ENCODE assay signal across 8 mouse cellular contexts in genomic region chr5:115193669-115194625, GRCm38 (mm10). TPM values are rescaled to one million over a fixed set of nuclear protein-coding genes. Genes with fewer than 3 reads are reported as not detected.
DNase-seq lines count a peak whose midpoint lies in the region; ATAC-seq lines count a peak whose summit lies in the region.

Gene Cabp1 (minus strand): TSS chr5:115194381.

- peaks cover 14% of the 10 kb centered on the region for H3K4me1 ChIP-seq in embryonic facial prominence, embryonic 14.5 days (ENCODE audit: control insufficient read depth, insufficient read depth, low read length)
- peaks cover 55% of the 10 kb centered on the region for H3K4me1 ChIP-seq in limb, embryonic 10.5 days
- H3K4me1 ChIP-seq in midbrain, embryonic 10.5 days = peaks cover 34% of the 10 kb centered on the region

- peak; percentile 73 to 74 for DNase-seq in adrenal gland, adult (ENCODE audit: inconsistent age in 2 of 2, low spot score in 1 of 2)
- no peak for DNase-seq in adrenal gland, postnatal 4 days (ENCODE audit: low spot score in 2 of 2)
- DNase-seq in adrenal gland, postnatal 14 days = peak; percentile 64
- peak; percentile 61 for DNase-seq in embryonic facial prominence, embryonic 14.5 days (ENCODE audit: low spot score)
- peak; percentile 80 for DNase-seq in induced T-regulatory cell, adult 2 months (ENCODE audit: low read depth)
- peak; percentile 84 for DNase-seq in limb, embryonic 10.5 days (ENCODE audit: low spot score)
- peak; percentile 74 for DNase-seq in midbrain, embryonic 10.5 days (ENCODE audit: low spot score)
- peak; percentile 69 for DNase-seq in splenic B cell, adult 2 months (ENCODE audit: low read depth, low spot score)

- H3K9ac ChIP-seq in embryonic facial prominence, embryonic 14.5 days (ENCODE audit: low read depth, low read length) = peak within 1 kb of the TSS; percentile 59

- H3K9me3 ChIP-seq in embryonic facial prominence, embryonic 14.5 days (ENCODE audit: control insufficient read depth, low read length) = no peaks in the 10 kb centered on the region
- H3K9me3 ChIP-seq in limb, embryonic 10.5 days (replicated peaks) = no peaks in the 10 kb centered on the region
- H3K9me3 ChIP-seq in midbrain, embryonic 10.5 days (replicated peaks) = no peaks in the 10 kb centered on the region

- WGBS in embryonic facial prominence, embryonic 14.5 days = 0% methylated on average over 18 of the region's 116 CpGs
- under 1% methylated on average over 99 of the region's 116 CpGs for WGBS in limb, embryonic 10.5 days
- WGBS in midbrain, embryonic 10.5 days = under 1% methylated on average over 115 of the region's 116 CpGs

- peak; percentile 62 for ATAC-seq in embryonic facial prominence, embryonic 14.5 days (ENCODE audit: low read depth)

- H3K27me3 ChIP-seq in embryonic facial prominence, embryonic 14.5 days (replicated peaks; ENCODE audit: control insufficient read depth, insufficient read depth, low read length) = peaks cover 57% of the 10 kb centered on the region
- peaks cover 69% of the 10 kb centered on the region for H3K27me3 ChIP-seq in limb, embryonic 10.5 days (ENCODE audit: low read depth, poor library complexity, severe bottlenecking)
- peaks cover 95% of the 10 kb centered on the region for H3K27me3 ChIP-seq in midbrain, embryonic 10.5 days (ENCODE audit: low read depth, poor library complexity, severe bottlenecking)
- no peaks in the 10 kb centered on the region for H3K27me3 ChIP-seq in splenic B cell, adult 2 months (ENCODE audit: control insufficient read depth, insufficient read depth, low read length, poor library complexity, severe bottlenecking)

- H3K4me2 ChIP-seq in embryonic facial prominence, embryonic 14.5 days (ENCODE audit: low read depth, low read length) = peak within 1 kb of the TSS; percentile 100

- peak within 1 kb of the TSS; percentile 57 for H3K4me3 ChIP-seq in embryonic facial prominence, embryonic 14.5 days (ENCODE audit: low read depth, low read length)
- H3K4me3 ChIP-seq in limb, embryonic 10.5 days = peak within 1 kb of the TSS; percentile 80
- peak within 1 kb of the TSS; percentile 79 for H3K4me3 ChIP-seq in midbrain, embryonic 10.5 days

- H3K36me3 ChIP-seq in embryonic facial prominence, embryonic 14.5 days (ENCODE audit: control insufficient read depth, insufficient read depth, low read length) = no peaks in the 10 kb centered on the region
- no peaks in the 10 kb centered on the region for H3K36me3 ChIP-seq in limb, embryonic 10.5 days
- H3K36me3 ChIP-seq in midbrain, embryonic 10.5 days = no peaks in the 10 kb centered on the region
- no peaks in the 10 kb centered on the region for H3K36me3 ChIP-seq in splenic B cell, adult 2 months (ENCODE audit: control insufficient read depth, insufficient read depth, low read length, poor library complexity, severe bottlenecking)

- no peak within 1 kb of the TSS for H3K27ac ChIP-seq in embryonic facial prominence, embryonic 14.5 days (replicated peaks; ENCODE audit: low read depth, low read length)
- H3K27ac ChIP-seq in limb, embryonic 10.5 days = peak within 1 kb of the TSS; percentile 75
- H3K27ac ChIP-seq in midbrain, embryonic 10.5 days (replicated peaks) = peak within 1 kb of the TSS; percentile 77

RNA-seq across cellular contexts. Expression of gene Cabp1, which starts in this region (rescaled TPM):
- total RNA-seq in adrenal gland, postnatal 4 days (2021) = 1 to 10 TPM; 4.5 to 5.0 TPM
- total RNA-seq in adrenal gland, postnatal 14 days (2021) = 9.9 and 11.1 TPM in 2 replicates
- polyA plus RNA-seq in embryonic facial prominence, embryonic 14.5 days (2014; fragmentation: Nextera tagmentation; extraction: Ambion mirVana) = 2.7 and 3.1 TPM in 2 replicates
- polyA plus RNA-seq in limb, embryonic 10.5 days (2016; fragmentation: Nextera tagmentation; extraction: Ambion mirVana) = 1.9 and 2.6 TPM in 2 replicates
- polyA plus RNA-seq in midbrain, embryonic 10.5 days (2016; fragmentation: Nextera tagmentation; extraction: Ambion mirVana) = 1.2 and 1.3 TPM in 2 replicates

Comparison
In these comparisons a context has a peak if more than half of its experiments do, and no peak if none do; other contexts are left out.
1. DNase-seq: peak in adrenal gland, adult (2 of 2), adrenal gland, postnatal 14 days (single experiment), embryonic facial prominence, embryonic 14.5 days (single experiment), induced T-regulatory cell, adult 2 months (single experiment), limb, embryonic 10.5 days (single experiment), midbrain, embryonic 10.5 days (single experiment) and splenic B cell, adult 2 months (single experiment); none in adrenal gland, postnatal 4 days (0 of 2).
2. Peak in every context shown above with its lines, with median percentiles within 50 percentile points of each other: H3K4me3 ChIP-seq.